Mouse (Mus musculus): ENCODE data around the gene Col6a3. TPM values are rescaled to one million over a fixed set of nuclear protein-coding genes. Genes with fewer than 3 reads are reported as not detected.

Col6a3 gene
- polyA plus RNA-seq, 1 experiment, result 186 TPM

DNA sequence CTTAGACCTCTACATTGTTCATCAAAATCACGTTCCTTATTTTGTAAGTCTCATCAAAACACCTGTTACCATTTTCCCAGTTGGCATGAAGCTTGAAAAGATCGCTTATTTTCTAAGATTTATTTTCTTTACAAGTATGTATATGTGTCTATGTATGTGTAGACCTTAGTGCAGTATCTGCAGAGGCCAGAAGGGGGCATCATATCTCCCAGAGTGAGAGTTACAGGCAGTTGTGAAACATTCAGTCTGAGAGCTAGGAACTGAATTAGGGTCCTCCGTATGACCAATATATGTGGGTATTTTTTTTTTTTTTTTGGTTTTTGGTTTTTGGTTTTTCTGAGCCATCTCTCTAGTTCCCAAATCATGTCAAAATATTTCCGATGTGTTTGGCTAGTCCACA lies 50.4 kb downstream of the Col6a3 start:
- H3K27me3 ChIP-seq (ENCODE audit: control insufficient read depth, insufficient read depth, insufficient read length), result no peaks in the 10 kb centered on the region
- H3K4me2 ChIP-seq (ENCODE audit: low read depth), result no peak overlapping the region
- no peak overlapping the region for H3ac ChIP-seq (ENCODE audit: control insufficient read depth, insufficient read length)
- H3K79me2 ChIP-seq (ENCODE audit: control insufficient read depth, insufficient read depth), result no peaks in the 10 kb centered on the region
- TF ChIP-seq TCF3 (IDR thresholded peaks at IDR 0.05; ENCODE audit: insufficient read length, low read depth) (no peak), SRF (IDR thresholded peaks at IDR 0.05; ENCODE audit: control insufficient read depth, insufficient read length, low read depth) (no peak), CEBPB (IDR thresholded peaks at IDR 0.05; ENCODE audit: insufficient read depth, poor library complexity, severe bottlenecking) (no peak), USF1 (IDR thresholded peaks at IDR 0.05; ENCODE audit: low read depth) (no peak), MYOD1 (IDR thresholded peaks at IDR 0.05; ENCODE audit: control insufficient read depth in 1 of 3, insufficient read length in 2 of 3, low read depth in 2 of 3) (no peak)
- H3K36me3 ChIP-seq (ENCODE audit: control insufficient read depth, insufficient read depth), result peaks cover 8% of the 10 kb centered on the region
- no peak overlapping the region for H3K4me3 ChIP-seq

- H3K4me3 ChIP-seq, result no peak overlapping the region
- no peak overlapping the region for H3K4me2 ChIP-seq (ENCODE audit: low read depth)
- no peaks in the 10 kb centered on the region for H3K27me3 ChIP-seq (ENCODE audit: control insufficient read depth, insufficient read depth, insufficient read length)
- peaks cover 8% of the 10 kb centered on the region for H3K36me3 ChIP-seq (ENCODE audit: control insufficient read depth, insufficient read depth)
- TF ChIP-seq E2F4 (IDR thresholded peaks at IDR 0.05; ENCODE audit: insufficient read depth), result no peak
- no peak for TF ChIP-seq MAX (IDR thresholded peaks at IDR 0.05; ENCODE audit: low read depth)
- TF ChIP-seq MYOD1 (IDR thresholded peaks at IDR 0.05; ENCODE audit: control insufficient read depth in 1 of 3, insufficient read length in 2 of 3, low read depth in 2 of 3), result no peak
- no peak for TF ChIP-seq TCF3 (IDR thresholded peaks at IDR 0.05; ENCODE audit: insufficient read length, low read depth)
- no peak for TF ChIP-seq SRF (IDR thresholded peaks at IDR 0.05; ENCODE audit: control insufficient read depth, insufficient read length, low read depth)
- no peak for TF ChIP-seq POLR2AphosphoS2 (IDR thresholded peaks at IDR 0.05; ENCODE audit: insufficient read length, low read depth)
- TF ChIP-seq MYOG (IDR thresholded peaks at IDR 0.05; ENCODE audit: control insufficient read depth in 1 of 3, insufficient read depth in 1 of 3, insufficient read length in 2 of 3, low read depth in 2 of 3), result no peak
- no peak for TF ChIP-seq REST (IDR thresholded peaks at IDR 0.05; ENCODE audit: insufficient read depth, insufficient read length)
- TF ChIP-seq TCF12 (IDR thresholded peaks at IDR 0.05; ENCODE audit: insufficient read depth, poor library complexity, severe bottlenecking), result no peak
- no peak for TF ChIP-seq USF1 (IDR thresholded peaks at IDR 0.05; ENCODE audit: low read depth)
- TF ChIP-seq CEBPB (IDR thresholded peaks at IDR 0.05; ENCODE audit: insufficient read depth, poor library complexity, severe bottlenecking), result no peak
- no peak for TF ChIP-seq POLR2A (IDR thresholded peaks at IDR 0.05; ENCODE audit: insufficient read length, low read depth)
- no peak overlapping the region for H3ac ChIP-seq (ENCODE audit: control insufficient read depth, insufficient read length)
- no peaks in the 10 kb centered on the region for H3K79me2 ChIP-seq (ENCODE audit: control insufficient read depth, insufficient read depth)
Measured at GRCm38 (mm10) chr1:90790925-90791324, 52.8 kb downstream of the Col6a3 start.

DNA sequence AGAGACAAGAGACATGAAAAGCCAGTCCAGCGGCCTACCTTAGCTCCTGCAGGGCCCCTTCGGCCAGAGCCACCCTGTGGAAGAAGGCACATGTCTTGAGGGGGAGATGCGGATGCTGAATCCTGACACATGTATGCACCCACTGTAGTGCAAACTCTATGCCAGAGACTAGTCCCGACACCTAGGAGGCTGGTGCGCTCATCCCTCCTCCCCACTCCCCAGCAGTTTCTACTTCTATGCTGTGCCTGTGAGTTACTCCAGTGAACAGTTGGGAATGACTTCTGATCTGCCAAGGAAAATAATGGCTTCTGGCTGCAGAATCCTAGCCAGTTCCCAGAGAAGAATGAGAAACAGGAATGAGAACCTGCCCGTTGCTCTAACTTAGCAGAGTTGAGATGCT lies 54.3 kb downstream of the Col6a3 start:
- Histone ChIP-seq H3K36me3 (ENCODE audit: control insufficient read depth, insufficient read depth) (peaks cover 7% of the 10 kb centered on the region), H3K79me2 (ENCODE audit: control insufficient read depth, insufficient read depth) (no peaks in the 10 kb centered on the region), H3K4me3 (no peak overlapping the region)

GRCm38 (mm10) chr1:90780446-90780845 lies 63.3 kb downstream of the Col6a3 start:
- H3K27me3 ChIP-seq (ENCODE audit: control insufficient read depth, insufficient read depth, insufficient read length), result no peaks in the 10 kb centered on the region
- H3K4me3 ChIP-seq, result no peak overlapping the region
- no peaks in the 10 kb centered on the region for H3K79me2 ChIP-seq (ENCODE audit: control insufficient read depth, insufficient read depth)
- H3ac ChIP-seq (ENCODE audit: control insufficient read depth, insufficient read length), result no peak overlapping the region
- H3K4me2 ChIP-seq (ENCODE audit: low read depth), result no peak overlapping the region
- no peak for TF ChIP-seq E2F4 (IDR thresholded peaks at IDR 0.05; ENCODE audit: insufficient read depth)
- TF ChIP-seq POLR2AphosphoS2 (IDR thresholded peaks at IDR 0.05; ENCODE audit: insufficient read length, low read depth), result no peak
- no peak for TF ChIP-seq USF1 (IDR thresholded peaks at IDR 0.05; ENCODE audit: low read depth)
- TF ChIP-seq TCF12 (IDR thresholded peaks at IDR 0.05; ENCODE audit: insufficient read depth, poor library complexity, severe bottlenecking), result no peak
- no peak for TF ChIP-seq CEBPB (IDR thresholded peaks at IDR 0.05; ENCODE audit: insufficient read depth, poor library complexity, severe bottlenecking)
- TF ChIP-seq MYOG (IDR thresholded peaks at IDR 0.05; ENCODE audit: control insufficient read depth in 1 of 3, insufficient read depth in 1 of 3, insufficient read length in 2 of 3, low read depth in 2 of 3), result no peak
- no peak for TF ChIP-seq SRF (IDR thresholded peaks at IDR 0.05; ENCODE audit: control insufficient read depth, insufficient read length, low read depth)
- no peak for TF ChIP-seq MYOD1 (IDR thresholded peaks at IDR 0.05; ENCODE audit: control insufficient read depth in 1 of 3, insufficient read length in 2 of 3, low read depth in 2 of 3)
- TF ChIP-seq MAX (IDR thresholded peaks at IDR 0.05; ENCODE audit: low read depth), result no peak
- no peak for TF ChIP-seq TCF3 (IDR thresholded peaks at IDR 0.05; ENCODE audit: insufficient read length, low read depth)
- TF ChIP-seq POLR2A (IDR thresholded peaks at IDR 0.05; ENCODE audit: insufficient read length, low read depth), result no peak
- TF ChIP-seq REST (IDR thresholded peaks at IDR 0.05; ENCODE audit: insufficient read depth, insufficient read length), result no peak
- peaks cover 24% of the 10 kb centered on the region for H3K36me3 ChIP-seq (ENCODE audit: control insufficient read depth, insufficient read depth)

More for the DNA sequence above, 54.3 kb downstream of the Col6a3 start:
- TF ChIP-seq SRF (IDR thresholded peaks at IDR 0.05; ENCODE audit: control insufficient read depth, insufficient read length, low read depth) (no peak), TCF3 (IDR thresholded peaks at IDR 0.05; ENCODE audit: insufficient read length, low read depth) (no peak), TCF12 (IDR thresholded peaks at IDR 0.05; ENCODE audit: insufficient read depth, poor library complexity, severe bottlenecking) (no peak), POLR2AphosphoS2 (IDR thresholded peaks at IDR 0.05; ENCODE audit: insufficient read length, low read depth) (no peak), MYOG (IDR thresholded peaks at IDR 0.05; ENCODE audit: control insufficient read depth in 1 of 3, insufficient read depth in 1 of 3, insufficient read length in 2 of 3, low read depth in 2 of 3) (no peak), MAX (IDR thresholded peaks at IDR 0.05; ENCODE audit: low read depth) (no peak), MYOD1 (IDR thresholded peaks at IDR 0.05; ENCODE audit: control insufficient read depth in 1 of 3, insufficient read length in 2 of 3, low read depth in 2 of 3) (no peak), E2F4 (IDR thresholded peaks at IDR 0.05; ENCODE audit: insufficient read depth) (no peak), POLR2A (IDR thresholded peaks at IDR 0.05; ENCODE audit: insufficient read length, low read depth) (no peak), REST (IDR thresholded peaks at IDR 0.05; ENCODE audit: insufficient read depth, insufficient read length) (no peak), USF1 (IDR thresholded peaks at IDR 0.05; ENCODE audit: low read depth) (no peak)
- no peak overlapping the region for H3K4me2 ChIP-seq (ENCODE audit: low read depth)
- no peak overlapping the region for H3ac ChIP-seq (ENCODE audit: control insufficient read depth, insufficient read length)
- H3K27me3 ChIP-seq (ENCODE audit: control insufficient read depth, insufficient read depth, insufficient read length), result no peaks in the 10 kb centered on the region

GRCm38 (mm10) chr1:90779072-90779471 lies 64.7 kb downstream of the Col6a3 start:
- TF ChIP-seq POLR2AphosphoS2 (IDR thresholded peaks at IDR 0.05; ENCODE audit: insufficient read length, low read depth) (no peak), CEBPB (IDR thresholded peaks at IDR 0.05; ENCODE audit: insufficient read depth, poor library complexity, severe bottlenecking) (no peak), SRF (IDR thresholded peaks at IDR 0.05; ENCODE audit: control insufficient read depth, insufficient read length, low read depth) (no peak), TCF12 (IDR thresholded peaks at IDR 0.05; ENCODE audit: insufficient read depth, poor library complexity, severe bottlenecking) (no peak), REST (IDR thresholded peaks at IDR 0.05; ENCODE audit: insufficient read depth, insufficient read length) (no peak), MAX (IDR thresholded peaks at IDR 0.05; ENCODE audit: low read depth) (no peak), TCF3 (IDR thresholded peaks at IDR 0.05; ENCODE audit: insufficient read length, low read depth) (no peak), POLR2A (IDR thresholded peaks at IDR 0.05; ENCODE audit: insufficient read length, low read depth) (no peak), MYOD1 (IDR thresholded peaks at IDR 0.05; ENCODE audit: control insufficient read depth in 1 of 3, insufficient read length in 2 of 3, low read depth in 2 of 3) (no peak), USF1 (IDR thresholded peaks at IDR 0.05; ENCODE audit: low read depth) (no peak), E2F4 (IDR thresholded peaks at IDR 0.05; ENCODE audit: insufficient read depth) (no peak), MYOG (IDR thresholded peaks at IDR 0.05; ENCODE audit: control insufficient read depth in 1 of 3, insufficient read depth in 1 of 3, insufficient read length in 2 of 3, low read depth in 2 of 3) (no peak)
- Histone ChIP-seq H3ac (ENCODE audit: control insufficient read depth, insufficient read length) (no peak overlapping the region), H3K79me2 (ENCODE audit: control insufficient read depth, insufficient read depth) (no peaks in the 10 kb centered on the region), H3K4me2 (ENCODE audit: low read depth) (no peak overlapping the region), H3K36me3 (ENCODE audit: control insufficient read depth, insufficient read depth) (peaks cover 19% of the 10 kb centered on the region), H3K4me3 (no peak overlapping the region), H3K27me3 (ENCODE audit: control insufficient read depth, insufficient read depth, insufficient read length) (no peaks in the 10 kb centered on the region)

Data from myocyte (in vitro differentiated cells).